Mouse (Mus musculus): Measurements from ENCODE around the gene Gmppa. TPM values are rescaled to one million over a fixed set of nuclear protein-coding genes. Genes with fewer than 3 reads are reported as not detected.

Gene Gmppa
- total RNA-seq, 4 experiments from 2014 or later: 48.0 to 64.9 (median 62.3) TPM

DNA sequence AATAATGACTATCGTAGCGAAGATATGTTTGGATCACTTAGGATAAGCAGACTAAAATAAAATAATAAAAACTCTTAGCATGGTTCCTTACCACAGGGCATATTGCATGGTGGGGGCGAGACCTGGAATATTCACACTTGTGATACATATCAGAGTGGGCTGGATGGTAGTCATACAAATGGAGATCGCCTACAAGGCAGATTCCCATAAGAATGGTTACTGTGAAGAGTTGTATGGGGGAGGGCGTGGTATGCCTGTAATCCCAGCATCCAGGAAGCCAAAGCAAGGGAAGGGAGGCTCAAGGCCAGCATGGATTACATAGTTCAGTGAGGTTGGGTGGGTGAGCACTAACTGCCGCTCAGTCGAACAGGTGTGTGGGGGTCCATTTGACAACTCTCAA lies 45.0 kb downstream of the Gmppa start:
- peak in 1 of 2 experiments; percentile 64 for DNase-seq (ENCODE audit: low spot score in 2 of 2)

DNA sequence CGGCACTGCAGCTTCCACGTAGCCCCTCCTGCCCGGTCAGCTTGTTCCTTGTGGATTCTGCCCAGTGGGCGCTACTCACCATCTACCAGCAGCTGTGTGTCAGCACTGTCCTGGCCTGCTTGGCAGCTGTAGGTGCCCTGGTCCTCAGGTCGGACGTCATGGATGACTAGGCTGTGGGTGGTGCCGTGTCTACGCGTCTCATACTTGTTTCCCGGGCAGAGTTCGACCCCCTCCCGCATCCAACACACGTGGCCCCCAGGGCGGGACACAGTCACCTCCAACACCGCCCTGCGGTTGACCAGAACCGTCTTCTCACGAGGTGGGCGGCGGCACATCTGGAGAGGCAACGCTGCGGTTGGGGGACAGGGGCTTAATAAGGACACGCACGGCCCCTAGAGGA lies 50.8 kb downstream of the Gmppa start:
- DNase-seq (ENCODE audit: low spot score in 2 of 2): peak in 1 of 2 experiments; percentile 33

DNA sequence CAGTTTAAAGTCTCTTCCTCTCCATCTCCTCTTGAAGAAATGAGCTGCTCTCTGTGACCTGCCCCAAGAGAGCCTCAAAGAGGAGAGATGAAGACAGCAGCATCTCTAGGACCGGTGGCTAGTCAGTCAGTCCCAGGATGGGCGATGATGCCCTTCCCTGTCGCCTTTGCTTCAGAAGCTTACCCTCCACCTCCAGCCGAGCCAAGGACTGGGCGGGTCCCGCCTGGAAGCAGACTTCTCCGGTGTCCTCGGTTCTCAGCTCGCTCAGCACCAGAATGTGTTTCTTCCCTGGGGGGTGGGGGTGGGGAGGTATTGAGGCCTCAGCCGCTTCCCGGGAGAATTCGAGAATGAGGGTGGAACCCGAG lies 51.3 kb downstream of the Gmppa start:
- peak in 1 of 2 experiments; percentile 10 for DNase-seq (ENCODE audit: low spot score in 2 of 2)

DNA sequence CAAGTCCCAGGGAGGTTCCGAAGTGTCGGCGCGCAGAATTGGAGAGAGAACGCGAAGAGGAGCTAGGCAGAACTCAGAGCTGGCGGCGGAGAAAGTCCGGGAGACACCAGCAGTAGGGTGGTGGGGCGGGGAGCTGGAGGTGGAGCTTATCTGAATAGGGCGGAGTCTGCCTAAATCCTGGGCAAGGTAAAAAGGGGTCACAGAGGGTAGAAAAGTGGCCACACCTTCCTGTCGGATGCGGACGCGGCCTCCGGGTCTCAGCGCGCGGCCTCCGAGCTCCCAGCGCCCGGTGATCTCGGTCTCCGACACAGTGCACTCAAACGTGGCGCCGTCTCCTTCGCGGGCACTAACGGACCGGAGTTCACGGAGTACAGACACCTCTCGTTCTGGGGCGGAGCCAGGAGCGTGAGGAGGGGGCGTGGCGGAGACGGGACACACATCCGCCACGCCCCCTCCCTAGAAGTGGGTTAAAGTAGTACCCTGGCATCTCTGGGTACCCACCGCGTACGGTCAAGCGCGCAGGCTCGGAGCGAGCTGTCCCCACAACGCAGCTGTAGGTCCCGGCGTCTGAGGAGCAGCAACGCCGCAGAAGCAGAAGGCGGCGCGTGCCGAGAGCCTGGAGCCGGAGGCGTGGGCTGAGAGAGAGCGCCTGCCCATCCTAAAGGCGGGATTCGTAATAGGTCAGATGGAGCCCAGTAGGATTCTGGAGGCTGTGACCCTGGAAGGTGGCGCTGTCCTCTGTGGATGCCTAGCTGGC lies 51.9 kb downstream of the Gmppa start:
- peak; percentile 46 to 57 for DNase-seq (ENCODE audit: low spot score in 2 of 2)

DNA sequence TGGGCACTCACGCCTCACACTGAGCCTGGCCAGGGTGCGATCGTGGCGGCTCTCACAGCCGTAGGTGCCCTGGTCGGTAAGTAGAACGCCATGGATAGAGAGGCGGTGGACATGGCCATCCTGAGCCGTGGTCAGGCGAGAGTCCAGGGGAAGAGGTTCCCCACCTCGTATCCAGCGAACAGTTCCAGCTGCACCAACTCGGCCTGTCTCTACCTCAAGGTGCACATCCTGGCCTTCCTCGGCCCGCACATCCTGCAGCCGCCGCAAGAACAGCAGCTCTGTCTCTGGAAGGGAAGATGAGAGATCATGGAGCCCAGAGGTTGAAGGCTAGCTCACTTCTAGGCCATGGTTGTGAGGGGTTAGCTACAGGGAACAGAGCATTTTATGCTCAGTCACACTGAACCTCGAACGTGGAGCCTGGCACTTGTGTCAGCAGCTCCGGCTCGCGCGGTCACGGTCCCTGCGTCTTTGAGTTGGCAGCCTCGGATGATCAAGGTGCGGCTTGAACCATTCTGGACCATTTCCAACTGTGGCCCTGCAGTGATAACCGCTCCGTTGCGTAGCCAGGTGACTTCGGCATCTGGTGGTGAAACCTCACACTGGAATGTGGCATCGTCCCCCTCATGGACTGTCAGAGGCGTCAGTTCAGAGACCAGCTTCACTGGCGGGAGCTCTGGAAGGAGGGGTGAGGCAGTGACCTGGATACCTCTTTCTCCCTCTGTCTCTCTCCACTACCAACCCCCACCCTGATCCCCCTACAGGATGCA lies 55.2 kb downstream of the Gmppa start:
- DNase-seq (ENCODE audit: low spot score in 2 of 2): no peak

DNA sequence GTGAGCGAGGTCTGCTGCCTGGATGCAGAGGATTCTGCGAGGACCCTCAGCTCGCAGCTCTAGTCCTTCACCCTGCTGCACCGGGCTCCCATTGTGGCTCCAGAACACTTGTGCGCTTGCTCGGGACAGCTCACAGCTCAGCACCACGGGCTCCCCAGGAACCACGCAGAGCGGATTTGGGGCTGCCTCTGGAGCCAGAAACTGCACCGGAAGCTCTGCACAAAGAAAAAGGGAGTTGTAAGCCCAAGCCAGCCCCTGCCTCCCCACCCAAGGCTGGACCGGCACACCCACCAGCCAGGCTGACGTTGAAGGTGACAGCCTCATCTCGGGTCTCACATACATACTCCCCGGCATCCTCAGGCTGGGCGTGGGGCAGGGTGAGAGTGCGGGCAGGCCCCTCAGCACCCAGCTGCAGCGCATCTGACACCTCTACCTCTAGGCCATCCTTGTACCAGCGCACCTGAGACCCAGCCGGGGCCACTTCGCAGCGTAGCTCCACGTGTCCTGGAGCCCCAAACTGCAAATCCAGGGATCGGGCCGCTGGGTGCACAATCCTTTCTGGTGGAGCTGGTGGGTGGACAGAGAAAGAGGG lies 56.9 kb downstream of the Gmppa start:
- no peak for DNase-seq (ENCODE audit: low spot score in 2 of 2)

Other genes with a start within 250 kb of the Gmppa start
- gene Ankzf1, start 243.8 kb upstream of the Gmppa start, total RNA-seq (2022): 10 to 100 TPM; 20.3 to 26.4 (median 26.0) TPM
- gene Atg9a, start 243.7 kb upstream of the Gmppa start, total RNA-seq (2022): 100 to 1,000 TPM; 114 to 124 (median 118) TPM
- 10 to 100 TPM; 14.0 to 18.3 (median 14.9) TPM for gene Glb1l, start 225.1 kb upstream of the Gmppa start, total RNA-seq (2022)
- gene Stk16, start 225.1 kb upstream of the Gmppa start, total RNA-seq (2022): 10 to 100 TPM; 73.9 to 82.8 (median 80.2) TPM
- 100 to 1,000 TPM; 598 to 614 (median 602) TPM for gene Tuba4a, start 216.1 kb upstream of the Gmppa start, total RNA-seq (2022)
- not detected for gene A630095N17Rik, start 203.8 kb upstream of the Gmppa start, total RNA-seq (2022)
- 100 to 1,000 TPM in 3 of 4 experiments, 10 to 100 TPM in 1; 98.9 to 111 (median 108) TPM for gene Dnajb2, start 199.5 kb upstream of the Gmppa start, total RNA-seq (2022)
- gene Ptprn, start 171.4 kb upstream of the Gmppa start, total RNA-seq (2022): 100 to 1,000 TPM; 411 to 436 (median 423) TPM
- 100 to 1,000 TPM; 166 to 203 (median 173) TPM for gene Resp18, start 157.5 kb upstream of the Gmppa start, total RNA-seq (2022)
- gene Dnpep, start 117.9 kb upstream of the Gmppa start, total RNA-seq (2022): 10 to 100 TPM; 56.5 to 63.2 (median 59.7) TPM
- 1 to 10 TPM in 3 of 4 experiments, under 1 TPM in 1; 0.89 to 2.9 (median 1.8) TPM for gene Des, start 75.6 kb upstream of the Gmppa start, total RNA-seq (2022)
- gene Speg, start 60.6 kb upstream of the Gmppa start, total RNA-seq (2022): 100 to 1,000 TPM; 177 to 190 (median 187) TPM
- gene Asic4, start 14.5 kb downstream of the Gmppa start, total RNA-seq (2022): 10 to 100 TPM; 21.5 to 26.7 (median 25.1) TPM
- gene Chpf, start 43.4 kb downstream of the Gmppa start, total RNA-seq (2022): 10 to 100 TPM; 76.6 to 84.3 (median 80.0) TPM
- gene Tmem198, start 43.6 kb downstream of the Gmppa start, total RNA-seq (2022): 10 to 100 TPM; 62.4 to 70.5 (median 64.8) TPM
- 10 to 100 TPM; 25.9 to 30.7 (median 28.7) TPM for gene Obsl1, start 70.5 kb downstream of the Gmppa start, total RNA-seq (2022)
- 10 to 100 TPM; 18.8 to 24.0 (median 21.0) TPM for gene Inha, start 71.1 kb downstream of the Gmppa start, total RNA-seq (2022)
- 10 to 100 TPM; 28.0 to 34.1 (median 32.2) TPM for gene Stk11ip, start 85.6 kb downstream of the Gmppa start, total RNA-seq (2022)
- 100 to 1,000 TPM; 166 to 199 (median 181) TPM for gene Slc4a3, start 110.3 kb downstream of the Gmppa start, total RNA-seq (2022)

Measured in left cerebral cortex, adult 8-10 months (tissue).